In genomic region chr11:62921052-62921977, GRCm38 (mm10) we compare ENCODE assay signal across 7 mouse cellular contexts. TPM values are rescaled to one million over a fixed set of nuclear protein-coding genes. Genes with fewer than 3 reads are reported as not detected.
DNase-seq lines count a peak whose midpoint lies in the region; ATAC-seq and TF ChIP-seq lines count a peak whose summit lies in the region.

No protein-coding gene starts in this region.

- no peak for TF ChIP-seq POLR2A in kidney, adult 2 months (IDR thresholded peaks at IDR 0.05; ENCODE audit: low read depth, low read length)

- H3K27me3 ChIP-seq in embryonic facial prominence, embryonic 10.5 days (replicated peaks; ENCODE audit: low read depth, poor library complexity, severe bottlenecking): no peaks in the 10 kb centered on the region; the same call in 1 of the 2 replicates
- H3K27me3 ChIP-seq in kidney, adult 2 months (replicated peaks; ENCODE audit: control insufficient read depth, insufficient read depth, low read length): no peaks in the 10 kb centered on the region
- no peaks in the 10 kb centered on the region for H3K27me3 ChIP-seq in limb, embryonic 11.5 days (ENCODE audit: control insufficient read depth, insufficient read depth, low read length)
- H3K27me3 ChIP-seq in midbrain, embryonic 14.5 days (ENCODE audit: control insufficient read depth, insufficient read depth, low read length): no peaks in the 10 kb centered on the region

- H3K27ac ChIP-seq in embryonic facial prominence, embryonic 10.5 days (replicated peaks): peak overlapping the region; percentile 87
- H3K27ac ChIP-seq in kidney, adult 2 months (ENCODE audit: insufficient read depth, low read depth, low read length): peak overlapping the region; percentile 14
- peak overlapping the region; percentile 81 for H3K27ac ChIP-seq in limb, embryonic 11.5 days (replicated peaks; ENCODE audit: low read depth, low read length)
- H3K27ac ChIP-seq in midbrain, embryonic 14.5 days (replicated peaks; ENCODE audit: low read depth, low read length): peak overlapping the region; percentile 38

- peak overlapping the region; percentile 24 for H3K9ac ChIP-seq in limb, embryonic 11.5 days (ENCODE audit: low read length)
- H3K9ac ChIP-seq in midbrain, embryonic 14.5 days (replicated peaks; ENCODE audit: low read length): peak overlapping the region; percentile 40; the same call in 1 of the 2 replicates

- H3K4me3 ChIP-seq in embryonic facial prominence, embryonic 10.5 days: peak overlapping the region; percentile 49
- H3K4me3 ChIP-seq in kidney, adult 2 months (ENCODE audit: insufficient read depth, low read depth, low read length): peak overlapping the region; percentile 33
- H3K4me3 ChIP-seq in limb, embryonic 11.5 days (ENCODE audit: low read depth, low read length): peak overlapping the region; percentile 19
- peak overlapping the region; percentile 27 for H3K4me3 ChIP-seq in midbrain, embryonic 14.5 days (replicated peaks; ENCODE audit: low read depth, low read length)

- TF ChIP-seq CTCF in kidney, adult 2 months (conservative IDR thresholded peaks at IDR 0.05; ENCODE audit: insufficient read depth, insufficient read length, low read depth, low read length): peak; percentile 90

- ATAC-seq in limb, embryonic 11.5 days (ENCODE audit: insufficient number of reproducible peaks, low FRiP score, low TSS enrichment, low read depth): peak; percentile 90
- peak; percentile 75 for ATAC-seq in midbrain, embryonic 14.5 days (ENCODE audit: low FRiP score, low TSS enrichment)

- DNase-seq in adrenal gland, postnatal 36 days: peak; percentile 90 to 91
- DNase-seq in embryonic facial prominence, embryonic 10.5 days (ENCODE audit: low spot score): peak; percentile 95
- peak; percentile 94 to 97 for DNase-seq in heart, adult 18-20 months
- peak; percentile 93 for DNase-seq in kidney, adult 2 months
- DNase-seq in limb, embryonic 11.5 days (ENCODE audit: low spot score): peak; percentile 99
- DNase-seq in midbrain, embryonic 14.5 days: peak; percentile 96
- DNase-seq in spleen, postnatal 4 days (ENCODE audit: low spot score in 2 of 2): peak; percentile 59 to 82

- peak overlapping the region; percentile 49 for H3K4me2 ChIP-seq in limb, embryonic 11.5 days (ENCODE audit: low read depth, severe bottlenecking)
- H3K4me2 ChIP-seq in midbrain, embryonic 14.5 days (ENCODE audit: low read length): peak overlapping the region; percentile 44

- no peaks in the 10 kb centered on the region; the same call in 1 of the 2 replicates for H3K9me3 ChIP-seq in embryonic facial prominence, embryonic 10.5 days
- no peaks in the 10 kb centered on the region for H3K9me3 ChIP-seq in limb, embryonic 11.5 days (ENCODE audit: control insufficient read depth, low read length)
- no peaks in the 10 kb centered on the region for H3K9me3 ChIP-seq in midbrain, embryonic 14.5 days (ENCODE audit: control insufficient read depth, low read length)

- H3K36me3 ChIP-seq in embryonic facial prominence, embryonic 10.5 days (replicated peaks): no peaks in the 10 kb centered on the region
- H3K36me3 ChIP-seq in kidney, adult 2 months (ENCODE audit: control insufficient read depth, insufficient read depth, low read length): no peaks in the 10 kb centered on the region
- no peaks in the 10 kb centered on the region for H3K36me3 ChIP-seq in limb, embryonic 11.5 days (ENCODE audit: control insufficient read depth, insufficient read depth, low read length)
- no peaks in the 10 kb centered on the region for H3K36me3 ChIP-seq in midbrain, embryonic 14.5 days (ENCODE audit: control insufficient read depth, insufficient read depth, low read length)

- H3K4me1 ChIP-seq in embryonic facial prominence, embryonic 10.5 days: peaks cover 25% of the 10 kb centered on the region
- peaks cover 2% of the 10 kb centered on the region; the same call in 1 of the 2 replicates for H3K4me1 ChIP-seq in kidney, adult 2 months (ENCODE audit: control insufficient read depth, insufficient read depth, low read length)
- peaks cover 6% of the 10 kb centered on the region; the same call in 1 of the 2 replicates for H3K4me1 ChIP-seq in limb, embryonic 11.5 days (ENCODE audit: control insufficient read depth, insufficient read depth, low read length)
- 0 out of 2 replicates have a peak, but pooled peaks cover 3% of the 10 kb centered on the region for H3K4me1 ChIP-seq in midbrain, embryonic 14.5 days (ENCODE audit: control insufficient read depth, insufficient read depth, low read length)

- WGBS in embryonic facial prominence, embryonic 10.5 days: 16% methylated on average over 25 of the region's 25 CpGs
- WGBS in kidney, adult 2 months: 20% methylated on average over 25 of the region's 25 CpGs
- WGBS in limb, embryonic 11.5 days: 16% methylated on average over 25 of the region's 25 CpGs
- WGBS in midbrain, embryonic 14.5 days: 29% methylated on average over 25 of the region's 25 CpGs

RNA-seq across cellular contexts. Expression of gene Cdrt4, which starts 29.7 kb away (rescaled TPM):
- not detected for total RNA-seq in adrenal gland, postnatal 36 days (2021)
- polyA plus RNA-seq in embryonic facial prominence, embryonic 10.5 days (2016; fragmentation: Nextera tagmentation; extraction: Ambion mirVana): 0.29 TPM in 1 of 2 replicates, not detected in the other
- not detected for total RNA-seq in heart, adult 18-20 months (2021)
- 0.14 TPM in 1 of 2 replicates, not detected in the other for polyA plus RNA-seq in kidney, adult 2 months (2012; rRNA removed)
- polyA plus RNA-seq in limb, embryonic 11.5 days (2014; fragmentation: Nextera tagmentation; extraction: Ambion mirVana): 0.29 TPM in 1 of 2 replicates, not detected in the other
- polyA plus RNA-seq in midbrain, embryonic 14.5 days (2014; fragmentation: Nextera tagmentation; extraction: Ambion mirVana): not detected in 2 replicates

RNA-seq across cellular contexts. Expression of gene Tvp23b, which starts 42.1 kb away (rescaled TPM):
- total RNA-seq in adrenal gland, postnatal 36 days (2021): 10 to 100 TPM; 50.8 to 56.2 TPM
- 45.4 and 50.0 TPM in 2 replicates for polyA plus RNA-seq in embryonic facial prominence, embryonic 10.5 days (2016; fragmentation: Nextera tagmentation; extraction: Ambion mirVana)
- 10 to 100 TPM; 23.6 to 25.2 TPM for total RNA-seq in heart, adult 18-20 months (2021)
- polyA plus RNA-seq in kidney, adult 2 months (2012; rRNA removed): 21.3 and 26.1 TPM in 2 replicates
- polyA plus RNA-seq in limb, embryonic 11.5 days (2014; fragmentation: Nextera tagmentation; extraction: Ambion mirVana): 40.5 and 43.7 TPM in 2 replicates
- polyA plus RNA-seq in midbrain, embryonic 14.5 days (2014; fragmentation: Nextera tagmentation; extraction: Ambion mirVana): 55.9 and 58.9 TPM in 2 replicates

Comparison
In these comparisons a context has a peak if more than half of its experiments do, and no peak if none do; other contexts are left out.
1. Peak in every context shown above with its lines: DNase-seq, ATAC-seq, H3K4me3 ChIP-seq and H3K27ac ChIP-seq.
2. H3K27ac ChIP-seq: peak in every context shown above with its lines; median percentile 87 in embryonic facial prominence, embryonic 10.5 days; 81 in limb, embryonic 11.5 days; 38 in midbrain, embryonic 14.5 days; 14 in kidney, adult 2 months.